Mouse (Mus musculus): ENCODE data around the gene Npcd. TPM values are rescaled to one million over a fixed set of nuclear protein-coding genes. Genes with fewer than 3 reads are reported as not detected.

Gene Npcd
- polyA plus RNA-seq, 1 experiment from 2014 or later = 0.60 TPM

- H3K4me3 ChIP-seq = no peak overlapping the region
- no peak overlapping the region for H3K4me2 ChIP-seq (replicated peaks)
- H3K9me3 ChIP-seq = no peaks in the 10 kb centered on the region
- H3K9ac ChIP-seq = no peak overlapping the region
- WGBS = 84% methylated on average over 5 of the region's 5 CpGs
- no peak overlapping the region for H3K27ac ChIP-seq
- H3K4me1 ChIP-seq = no peaks in the 10 kb centered on the region
- H3K27me3 ChIP-seq = no peaks in the 10 kb centered on the region
- H3K36me3 ChIP-seq = no peaks in the 10 kb centered on the region
- ATAC-seq (ENCODE audit: insufficient number of reproducible peaks, insufficient read depth, low FRiP score, low TSS enrichment) = no peak
Observed at GRCm38 (mm10) chr15:79858979-79859378, 24.9 kb upstream of the Npcd start.

- Histone ChIP-seq H3K9ac (no peak overlapping the region), H3K4me2 (replicated peaks) (no peak overlapping the region), H3K4me3 (no peak overlapping the region), H3K27ac (no peak overlapping the region), H3K36me3 (no peaks in the 10 kb centered on the region), H3K27me3 (no peaks in the 10 kb centered on the region), H3K9me3 (no peaks in the 10 kb centered on the region), H3K4me1 (peaks cover 14% of the 10 kb centered on the region)
- WGBS = 90% methylated on average over 2 of the region's 2 CpGs
- no peak for ATAC-seq (ENCODE audit: insufficient number of reproducible peaks, insufficient read depth, low FRiP score, low TSS enrichment)
Observed at GRCm38 (mm10) chr15:79850143-79850542, 16.1 kb upstream of the Npcd start.

- Histone ChIP-seq H3K4me2 (replicated peaks) (no peak overlapping the region), H3K27ac (no peak overlapping the region), H3K4me3 (no peak overlapping the region), H3K9me3 (no peaks in the 10 kb centered on the region), H3K4me1 (peaks cover 14% of the 10 kb centered on the region), H3K9ac (no peak overlapping the region), H3K27me3 (no peaks in the 10 kb centered on the region), H3K36me3 (no peaks in the 10 kb centered on the region)
- no peak for ATAC-seq (ENCODE audit: insufficient number of reproducible peaks, insufficient read depth, low FRiP score, low TSS enrichment)
- WGBS = 19% methylated on average over 5 of the region's 5 CpGs
Observed at GRCm38 (mm10) chr15:79847100-79847499, 13.1 kb upstream of the Npcd start.

GRCm38 (mm10) chr15:79845986-79846385 lies 11.9 kb upstream of the Npcd start:
- Histone ChIP-seq H3K9me3 (no peaks in the 10 kb centered on the region), H3K27ac (no peak overlapping the region), H3K9ac (no peak overlapping the region), H3K27me3 (no peaks in the 10 kb centered on the region), H3K4me1 (peaks cover 14% of the 10 kb centered on the region), H3K4me3 (no peak overlapping the region), H3K36me3 (no peaks in the 10 kb centered on the region), H3K4me2 (replicated peaks) (no peak overlapping the region)
- WGBS = 66% methylated on average over 4 of the region's 4 CpGs
- ATAC-seq (ENCODE audit: insufficient number of reproducible peaks, insufficient read depth, low FRiP score, low TSS enrichment) = no peak

GRCm38 (mm10) chr15:79842985-79843384 lies 8.9 kb upstream of the Npcd start:
- Histone ChIP-seq H3K4me3 (no peak overlapping the region), H3K4me1 (peaks cover 12% of the 10 kb centered on the region), H3K27me3 (no peaks in the 10 kb centered on the region), H3K4me2 (replicated peaks) (no peak overlapping the region), H3K36me3 (no peaks in the 10 kb centered on the region), H3K27ac (no peak overlapping the region), H3K9me3 (no peaks in the 10 kb centered on the region), H3K9ac (no peak overlapping the region)
- ATAC-seq (ENCODE audit: insufficient number of reproducible peaks, insufficient read depth, low FRiP score, low TSS enrichment) = no peak
- WGBS = 81% methylated on average over 3 of the region's 3 CpGs

GRCm38 (mm10) chr15:79840281-79840680 lies 6.2 kb upstream of the Npcd start:
- peaks cover 5% of the 10 kb centered on the region; the same call in 1 of the 2 replicates for H3K4me1 ChIP-seq
- no peak overlapping the region for H3K4me3 ChIP-seq
- H3K9me3 ChIP-seq = no peaks in the 10 kb centered on the region
- no peak overlapping the region for H3K27ac ChIP-seq
- no peaks in the 10 kb centered on the region for H3K36me3 ChIP-seq
- 42% methylated on average over 2 of the region's 2 CpGs for WGBS
- ATAC-seq (ENCODE audit: insufficient number of reproducible peaks, insufficient read depth, low FRiP score, low TSS enrichment) = no peak
- no peak overlapping the region for H3K9ac ChIP-seq
- no peak overlapping the region for H3K4me2 ChIP-seq (replicated peaks)
- H3K27me3 ChIP-seq = no peaks in the 10 kb centered on the region

GRCm38 (mm10) chr15:79834881-79835260 lies 834 bp upstream of the Npcd start:
- WGBS = 56% methylated on average over 9 of the region's 9 CpGs
- Histone ChIP-seq H3K9ac (0 out of 2 replicates have a peak overlapping the region, but pooled peaks have one; percentile 4), H3K9me3 (no peaks in the 10 kb centered on the region), H3K27me3 (no peaks in the 10 kb centered on the region), H3K27ac (peak overlapping the region; percentile 88), H3K4me3 (peak overlapping the region; percentile 56), H3K4me2 (replicated peaks) (peak overlapping the region; percentile 70), H3K36me3 (peaks cover 7% of the 10 kb centered on the region; the same call in 1 of the 2 replicates), H3K4me1 (peaks cover 30% of the 10 kb centered on the region)
- no peak for ATAC-seq (ENCODE audit: insufficient number of reproducible peaks, insufficient read depth, low FRiP score, low TSS enrichment)

- no peaks in the 10 kb centered on the region for H3K9me3 ChIP-seq
- under 1% methylated on average over 39 of the region's 41 CpGs for WGBS
- H3K9ac ChIP-seq = peak overlapping the region; percentile 72
- peaks cover 35% of the 10 kb centered on the region for H3K4me1 ChIP-seq
- peak overlapping the region; percentile 70 for H3K4me2 ChIP-seq (replicated peaks)
- no peaks in the 10 kb centered on the region for H3K27me3 ChIP-seq
- peaks cover 11% of the 10 kb centered on the region for H3K36me3 ChIP-seq
- peak; percentile 12; the same call in 1 of the 2 replicates for ATAC-seq (ENCODE audit: insufficient number of reproducible peaks, insufficient read depth, low FRiP score, low TSS enrichment)
- peak overlapping the region; percentile 56 for H3K4me3 ChIP-seq
- peak overlapping the region; percentile 88 for H3K27ac ChIP-seq
Observed at GRCm38 (mm10) chr15:79833251-79834050, 586 bp downstream of the Npcd start.

GRCm38 (mm10) chr15:79832064-79832900 lies 1.8 kb downstream of the Npcd start:
- peaks cover 35% of the 10 kb centered on the region for H3K4me1 ChIP-seq
- H3K4me2 ChIP-seq (replicated peaks) = peak overlapping the region; percentile 70
- H3K27me3 ChIP-seq = no peaks in the 10 kb centered on the region
- peak overlapping the region; percentile 56 for H3K4me3 ChIP-seq
- peak overlapping the region; percentile 72 for H3K9ac ChIP-seq
- H3K36me3 ChIP-seq = peaks cover 23% of the 10 kb centered on the region
- H3K9me3 ChIP-seq = no peaks in the 10 kb centered on the region
- no peak overlapping the region for H3K27ac ChIP-seq
- ATAC-seq (ENCODE audit: insufficient number of reproducible peaks, insufficient read depth, low FRiP score, low TSS enrichment) = no peak
- WGBS = 33% methylated on average over 18 of the region's 18 CpGs

- peaks cover 33% of the 10 kb centered on the region for H3K36me3 ChIP-seq
- WGBS = 13% methylated on average over 4 of the region's 4 CpGs
Observed at GRCm38 (mm10) chr15:79830388-79830787, 3.6 kb downstream of the Npcd start.

GRCm38 (mm10) chr15:79829431-79829830 lies 4.6 kb downstream of the Npcd start:
- WGBS = 81% methylated on average over 5 of the region's 5 CpGs
- Histone ChIP-seq H3K27me3 (no peaks in the 10 kb centered on the region), H3K36me3 (peaks cover 33% of the 10 kb centered on the region), H3K9ac (no peak overlapping the region), H3K4me3 (no peak overlapping the region), H3K27ac (no peak overlapping the region), H3K4me1 (peaks cover 30% of the 10 kb centered on the region), H3K9me3 (no peaks in the 10 kb centered on the region), H3K4me2 (replicated peaks) (no peak overlapping the region)
- ATAC-seq (ENCODE audit: insufficient number of reproducible peaks, insufficient read depth, low FRiP score, low TSS enrichment) = no peak

More at GRCm38 (mm10) chr15:79830388-79830787, 3.6 kb downstream of the Npcd start:
- Histone ChIP-seq H3K27me3 (no peaks in the 10 kb centered on the region), H3K4me1 (peaks cover 38% of the 10 kb centered on the region), H3K4me3 (no peak overlapping the region), H3K9me3 (no peaks in the 10 kb centered on the region), H3K4me2 (replicated peaks) (no peak overlapping the region), H3K27ac (no peak overlapping the region), H3K9ac (no peak overlapping the region)
- no peak for ATAC-seq (ENCODE audit: insufficient number of reproducible peaks, insufficient read depth, low FRiP score, low TSS enrichment)
